Mouse (Mus musculus) forebrain, embryonic 13.5 days (tissue): ENCODE data around the gene Agrn. TPM values are rescaled to one million over a fixed set of nuclear protein-coding genes. Genes with fewer than 3 reads are reported as not detected.

Experiments used
- ATAC-seq: fragments of 200-750 bp; cut with Nextera tagmentation; 2 replicates; pipeline ENCODE4 v1.8.0; 2017
- H3K27ac ChIP-seq: fragments of 300-500 bp; sonication (generic); 2 replicates; pipeline ENCODE4 v1.5.1; 2015; ENCODE audit warnings: inconsistent platforms, mild to moderate bottlenecking, moderate library complexity
- H3K27me3 ChIP-seq: fragments of 300-500 bp; sonication (generic); 2 replicates; pipeline ENCODE4 v1.6.1; 2015; ENCODE audit warnings: mild to moderate bottlenecking, inconsistent platforms
- H3K36me3 ChIP-seq: fragments of 300-500 bp; sonication (generic); 2 replicates; pipeline ENCODE4 v1.6.1; 2015; ENCODE audit warnings: mild to moderate bottlenecking, inconsistent platforms; ENCODE audit not compliant: poor library complexity, severe bottlenecking
- H3K4me1 ChIP-seq: fragments of 300-500 bp; sonication (generic); 2 replicates; pipeline ENCODE4 v1.6.1; 2015; ENCODE audit warnings: inconsistent platforms
- H3K4me2 ChIP-seq: fragments of 300-500 bp; sonication (generic); 2 replicates; pipeline ENCODE4 v1.6.1; 2015; ENCODE audit warnings: inconsistent platforms, mild to moderate bottlenecking, moderate library complexity
- H3K4me3 ChIP-seq: fragments of 300-500 bp; sonication (generic); 2 replicates; pipeline ENCODE4 v1.5.1; 2015; ENCODE audit warnings: mild to moderate bottlenecking, inconsistent platforms
- H3K9ac ChIP-seq: fragments of 300-500 bp; sonication (generic); 2 replicates; pipeline ENCODE4 v1.6.1; 2015; ENCODE audit warnings: mild to moderate bottlenecking, inconsistent platforms
- H3K9me3 ChIP-seq: fragments of 300-500 bp; sonication (generic); replicated peaks from 2 replicates; pipeline ENCODE4 v1.6.1; 2016; ENCODE audit warnings: inconsistent platforms
- WGBS: fragments of 180-500 bp; shearing (Covaris S2); methylation state at CpG from one replicate; pipeline ENCODE4 v1.1.7; 2015; 5-methylcytosine and 5-hydroxymethylcytosine counted together
- polyA plus RNA-seq: library from polyadenylated mRNA; unstranded; fragments of >200 nt; fragmentation: Nextera tagmentation; extraction: Ambion mirVana; gene quantifications from 2 replicates; pipeline ENCODE4 v1.2.1, GENCODE M21; 2015

Gene Agrn
- polyA plus RNA-seq: 91.4 and 107 TPM in 2 replicates

- no peaks in the 10 kb centered on the region for H3K9me3 ChIP-seq
- H3K4me1 ChIP-seq: peaks cover 47% of the 10 kb centered on the region
- no peaks in the 10 kb centered on the region for H3K27me3 ChIP-seq
- ATAC-seq: peak; percentile 79
- H3K4me3 ChIP-seq: peak within 1 kb of the TSS; percentile 83
- H3K36me3 ChIP-seq: peaks cover 31% of the 10 kb centered on the region
- peak within 1 kb of the TSS; percentile 97 for H3K27ac ChIP-seq
- WGBS: 0% methylated on average over 38 of the region's 88 CpGs
- H3K9ac ChIP-seq: peak within 1 kb of the TSS; percentile 92
- H3K4me2 ChIP-seq: peak within 1 kb of the TSS; percentile 92
Measured at GRCm38 (mm10) chr4:156197131-156197828, at the start of gene Agrn. Agrn (minus strand) TSS chr4:156197488.

GRCm38 (mm10) chr4:156236651-156237447 lies 39.6 kb upstream of the Agrn start:
- WGBS: 21% methylated on average over 58 of the region's 60 CpGs
- H3K9ac ChIP-seq: peak overlapping the region; percentile 79
- ATAC-seq: no peak

DNA sequence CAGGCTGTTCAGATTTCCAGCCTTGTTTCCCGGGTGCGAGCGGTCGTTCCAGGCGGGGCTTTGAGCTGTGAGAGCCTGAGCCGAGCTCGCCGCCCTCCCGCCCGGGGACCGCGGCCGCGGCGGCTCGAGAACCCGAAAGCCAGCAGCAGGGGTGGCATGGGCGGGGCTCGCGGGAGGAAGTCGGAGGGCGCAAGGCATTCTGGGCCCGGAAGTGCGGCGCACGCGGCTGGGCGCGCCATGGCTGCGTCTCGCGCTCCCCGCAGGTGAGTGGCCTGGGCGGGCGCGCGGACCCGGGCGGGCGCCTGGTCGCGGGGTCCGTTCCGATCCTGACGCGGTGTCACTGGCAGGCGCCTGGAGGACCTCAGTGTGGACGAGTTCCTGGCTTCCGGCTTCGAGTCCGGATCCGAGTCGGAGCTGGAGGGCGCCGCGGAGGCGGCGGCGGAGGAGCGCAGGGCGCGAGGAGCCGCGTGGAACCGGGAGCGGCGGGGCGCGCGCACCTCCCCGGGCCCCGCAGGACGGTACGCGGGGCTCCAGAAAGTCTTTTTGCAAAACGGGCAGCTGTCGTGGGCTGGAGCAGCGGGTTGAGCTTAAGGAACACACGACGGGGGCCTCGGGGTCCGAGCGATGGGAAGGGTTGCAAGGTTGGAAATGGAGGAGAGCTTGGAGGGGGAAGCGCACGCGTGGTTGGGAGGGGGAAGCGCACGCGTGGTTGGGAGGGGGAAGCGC lies 38.7 kb upstream of the Agrn start, which contains the start of gene Noc2l:
TSS of gene Noc2l (plus strand) at position 203 of the 726 bp plus-strand sequence.
- Histone ChIP-seq H3K27ac (peak within 1 kb of the TSS; percentile 91), H3K4me1 (peaks cover 19% of the 10 kb centered on the region), H3K36me3 (peaks cover 61% of the 10 kb centered on the region), H3K4me3 (peak within 1 kb of the TSS; percentile 95), H3K9me3 (no peaks in the 10 kb centered on the region), H3K4me2 (peak within 1 kb of the TSS; percentile 94), H3K27me3 (no peaks in the 10 kb centered on the region), H3K9ac (peak within 1 kb of the TSS; percentile 79)
- ATAC-seq: peak; percentile 93
- under 1% methylated on average over 84 of the region's 90 CpGs for WGBS

More at GRCm38 (mm10) chr4:156236651-156237447, 39.6 kb upstream of the Agrn start:
- Histone ChIP-seq H3K9me3 (no peaks in the 10 kb centered on the region), H3K27me3 (no peaks in the 10 kb centered on the region), H3K36me3 (peaks cover 61% of the 10 kb centered on the region), H3K27ac (no peak overlapping the region; the same call in 1 of the 2 replicates), H3K4me3 (peak overlapping the region; percentile 95), H3K4me1 (peaks cover 19% of the 10 kb centered on the region), H3K4me2 (peak overlapping the region; percentile 94)

GRCm38 (mm10) chr4:156235360-156235770 lies 38.1 kb upstream of the Agrn start:
- Histone ChIP-seq H3K4me2 (peak overlapping the region; percentile 94), H3K9ac (peak overlapping the region; percentile 79), H3K4me3 (peak overlapping the region; percentile 95), H3K27me3 (no peaks in the 10 kb centered on the region), H3K4me1 (peaks cover 19% of the 10 kb centered on the region), H3K9me3 (no peaks in the 10 kb centered on the region), H3K27ac (peak overlapping the region; percentile 91), H3K36me3 (peaks cover 61% of the 10 kb centered on the region)
- peak; percentile 61 for ATAC-seq
- WGBS: under 1% methylated on average over 15 of the region's 15 CpGs

DNA sequence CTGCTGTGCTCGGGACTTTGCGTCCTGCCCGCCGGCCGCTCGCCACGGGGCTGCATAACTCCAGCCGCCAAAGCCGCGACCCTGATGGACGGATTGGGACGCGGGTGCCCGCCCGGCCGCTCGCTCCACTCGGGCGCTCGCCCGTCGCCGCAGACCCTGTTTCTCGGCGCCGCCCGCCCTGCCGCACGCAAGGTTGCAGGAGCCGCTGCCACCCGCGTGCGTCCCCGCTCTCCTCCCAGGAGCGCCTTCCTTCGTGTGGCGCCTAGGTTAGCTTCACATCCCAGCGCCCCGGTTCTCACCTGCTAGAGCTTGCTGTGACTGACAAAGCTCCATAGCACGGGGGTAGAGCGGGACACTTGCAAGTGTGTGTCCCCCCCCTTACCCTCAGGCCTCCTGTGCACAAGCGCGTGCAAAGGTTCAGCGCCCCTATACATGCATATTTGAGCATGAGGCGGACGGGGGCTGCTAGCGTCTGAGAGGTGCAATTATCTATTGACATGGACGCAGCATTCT lies 37.5 kb upstream of the Agrn start, which contains the start of gene Plekhn1:
TSS of gene Plekhn1 (minus strand) at position 157 of the 513 bp plus-strand sequence.
- Histone ChIP-seq H3K9ac (peak within 1 kb of the TSS; percentile 79), H3K4me2 (peak within 1 kb of the TSS; percentile 94), H3K4me3 (peak within 1 kb of the TSS; percentile 95), H3K9me3 (no peaks in the 10 kb centered on the region), H3K27ac (peak within 1 kb of the TSS; percentile 91), H3K4me1 (peaks cover 19% of the 10 kb centered on the region), H3K36me3 (peaks cover 61% of the 10 kb centered on the region), H3K27me3 (no peaks in the 10 kb centered on the region)
- WGBS: under 1% methylated on average over 46 of the region's 48 CpGs
- ATAC-seq: peak; percentile 51

DNA sequence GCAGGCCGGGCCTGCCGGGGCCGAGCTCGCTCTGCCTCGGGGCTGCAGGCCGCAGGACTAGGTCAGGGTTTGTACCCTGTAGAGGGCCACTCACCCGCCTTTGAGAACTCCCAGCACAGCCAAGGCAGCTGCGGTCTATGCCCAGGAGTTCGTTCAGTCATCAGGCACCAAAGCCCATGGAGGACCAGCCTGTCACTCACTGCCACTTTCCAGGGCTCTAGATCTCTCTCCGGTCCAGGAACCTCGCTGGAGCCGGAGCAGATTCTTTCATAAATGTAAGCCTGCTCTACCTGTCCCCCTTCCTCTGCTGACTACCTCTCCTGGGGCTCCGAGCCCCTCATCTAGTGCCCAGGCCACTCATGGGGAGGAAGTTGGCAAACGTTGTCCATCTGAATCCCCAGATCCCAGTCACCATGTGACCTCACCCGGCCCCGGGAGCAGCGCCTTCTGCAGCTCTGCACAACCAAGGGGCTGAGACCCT lies 36.8 kb upstream of the Agrn start:
- peaks cover 19% of the 10 kb centered on the region for H3K4me1 ChIP-seq
- H3K36me3 ChIP-seq: peaks cover 61% of the 10 kb centered on the region
- peak overlapping the region; percentile 95 for H3K4me3 ChIP-seq
- no peaks in the 10 kb centered on the region for H3K9me3 ChIP-seq
- peak overlapping the region; percentile 77 for H3K9ac ChIP-seq
- H3K4me2 ChIP-seq: peak overlapping the region; percentile 94
- no peaks in the 10 kb centered on the region for H3K27me3 ChIP-seq
- WGBS: 2% methylated on average over 17 of the region's 17 CpGs
- no peak for ATAC-seq
- H3K27ac ChIP-seq: peak overlapping the region; percentile 61

- Histone ChIP-seq H3K4me1 (peaks cover 13% of the 10 kb centered on the region), H3K27ac (no peak overlapping the region), H3K27me3 (no peaks in the 10 kb centered on the region), H3K4me3 (no peak overlapping the region), H3K9ac (0 out of 2 replicates have a peak overlapping the region, but pooled peaks have one; percentile 34), H3K9me3 (no peaks in the 10 kb centered on the region), H3K36me3 (peaks cover 50% of the 10 kb centered on the region), H3K4me2 (peak overlapping the region; percentile 15)
- WGBS: 25% methylated on average over 12 of the region's 12 CpGs
- peak; percentile 42 for ATAC-seq
Measured at GRCm38 (mm10) chr4:156228393-156229024, 31.2 kb upstream of the Agrn start.

GRCm38 (mm10) chr4:156227752-156228392 lies 30.6 kb upstream of the Agrn start:
- ATAC-seq: peak; percentile 21; the same call in 1 of the 2 replicates
- 35% methylated on average over 18 of the region's 18 CpGs for WGBS
- Histone ChIP-seq H3K4me1 (peaks cover 8% of the 10 kb centered on the region), H3K27ac (no peak overlapping the region), H3K27me3 (no peaks in the 10 kb centered on the region), H3K9ac (0 out of 2 replicates have a peak overlapping the region, but pooled peaks have one; percentile 34), H3K9me3 (no peaks in the 10 kb centered on the region), H3K4me3 (no peak overlapping the region), H3K4me2 (peak overlapping the region; percentile 15), H3K36me3 (peaks cover 46% of the 10 kb centered on the region)

DNA sequence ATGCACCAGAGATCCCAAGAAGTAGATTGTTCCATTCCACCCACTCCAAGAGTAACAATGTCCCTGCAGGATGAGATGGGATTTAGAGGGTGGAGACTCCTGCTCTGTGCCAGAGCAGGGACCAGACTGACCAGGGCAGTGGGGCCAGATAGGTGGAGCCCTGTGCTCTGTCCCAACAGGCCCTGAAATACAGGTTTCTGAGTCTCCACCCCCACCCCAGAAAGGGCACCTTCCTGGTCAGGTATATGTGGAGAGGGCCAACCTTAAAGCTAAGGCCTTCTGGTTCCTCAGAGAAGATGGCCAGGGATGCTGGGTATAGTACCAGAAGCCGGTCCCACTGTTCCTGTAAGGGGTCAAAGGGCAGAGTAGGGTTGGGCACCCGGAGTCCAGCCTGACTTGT lies 27.0 kb upstream of the Agrn start:
- ATAC-seq: no peak
- peaks cover 19% of the 10 kb centered on the region for H3K36me3 ChIP-seq
- WGBS: 94% methylated on average over 2 of the region's 2 CpGs

GRCm38 (mm10) chr4:156219936-156220335 lies 22.6 kb upstream of the Agrn start:
- Histone ChIP-seq H3K4me3 (no peak overlapping the region), H3K36me3 (peaks cover 9% of the 10 kb centered on the region; the same call in 1 of the 2 replicates), H3K4me2 (no peak overlapping the region), H3K27ac (no peak overlapping the region), H3K27me3 (no peaks in the 10 kb centered on the region), H3K4me1 (no peaks in the 10 kb centered on the region), H3K9me3 (no peaks in the 10 kb centered on the region), H3K9ac (no peak overlapping the region)
- WGBS: 90% methylated on average over 11 of the region's 11 CpGs
- no peak for ATAC-seq

More for the DNA sequence above, 27.0 kb upstream of the Agrn start:
- Histone ChIP-seq H3K4me2 (no peak overlapping the region), H3K27ac (no peak overlapping the region), H3K9ac (no peak overlapping the region), H3K9me3 (no peaks in the 10 kb centered on the region), H3K27me3 (no peaks in the 10 kb centered on the region), H3K4me1 (peaks cover 8% of the 10 kb centered on the region), H3K4me3 (no peak overlapping the region)
